Mouse (Mus musculus): Measurements from ENCODE around the gene Itpk1.
A peak's percentile ranks its signal among the peaks of the same experiment; 100 is the strongest.

Itpk1 gene

GRCm38 (mm10) chr12:102704457-102705198 lies at the start of gene Itpk1:
Gene Itpk1, minus strand, starts transcription at chr12:102704930.
- peak in 1 of 2 experiments; percentile 44 for DNase-seq (ENCODE audit: low spot score in 2 of 2)

GRCm38 (mm10) chr12:102748256-102748655 lies 43.5 kb upstream of the Itpk1 start:
- DNase-seq (ENCODE audit: low spot score in 2 of 2), result no peak

DNA sequence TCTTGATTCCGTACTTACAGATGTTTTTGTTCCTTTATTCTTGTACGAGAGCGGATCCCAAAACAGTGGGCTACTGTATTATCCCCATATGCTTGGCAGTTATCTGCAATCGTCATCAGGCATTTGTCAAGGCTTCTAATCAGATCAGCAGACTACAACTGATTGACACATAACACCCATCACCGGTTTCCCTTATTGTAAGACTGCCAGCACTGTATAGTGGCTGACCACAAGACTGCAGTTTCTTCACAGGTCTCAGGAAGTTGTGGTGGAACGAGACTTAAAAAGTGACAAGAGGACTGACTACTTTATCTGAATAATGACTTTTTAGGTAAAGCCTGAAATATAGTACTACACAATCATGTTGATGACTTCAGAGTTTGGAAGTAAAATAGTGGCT lies 40.1 kb upstream of the Itpk1 start:
- no peak for DNase-seq (ENCODE audit: low spot score in 2 of 2)

DNA sequence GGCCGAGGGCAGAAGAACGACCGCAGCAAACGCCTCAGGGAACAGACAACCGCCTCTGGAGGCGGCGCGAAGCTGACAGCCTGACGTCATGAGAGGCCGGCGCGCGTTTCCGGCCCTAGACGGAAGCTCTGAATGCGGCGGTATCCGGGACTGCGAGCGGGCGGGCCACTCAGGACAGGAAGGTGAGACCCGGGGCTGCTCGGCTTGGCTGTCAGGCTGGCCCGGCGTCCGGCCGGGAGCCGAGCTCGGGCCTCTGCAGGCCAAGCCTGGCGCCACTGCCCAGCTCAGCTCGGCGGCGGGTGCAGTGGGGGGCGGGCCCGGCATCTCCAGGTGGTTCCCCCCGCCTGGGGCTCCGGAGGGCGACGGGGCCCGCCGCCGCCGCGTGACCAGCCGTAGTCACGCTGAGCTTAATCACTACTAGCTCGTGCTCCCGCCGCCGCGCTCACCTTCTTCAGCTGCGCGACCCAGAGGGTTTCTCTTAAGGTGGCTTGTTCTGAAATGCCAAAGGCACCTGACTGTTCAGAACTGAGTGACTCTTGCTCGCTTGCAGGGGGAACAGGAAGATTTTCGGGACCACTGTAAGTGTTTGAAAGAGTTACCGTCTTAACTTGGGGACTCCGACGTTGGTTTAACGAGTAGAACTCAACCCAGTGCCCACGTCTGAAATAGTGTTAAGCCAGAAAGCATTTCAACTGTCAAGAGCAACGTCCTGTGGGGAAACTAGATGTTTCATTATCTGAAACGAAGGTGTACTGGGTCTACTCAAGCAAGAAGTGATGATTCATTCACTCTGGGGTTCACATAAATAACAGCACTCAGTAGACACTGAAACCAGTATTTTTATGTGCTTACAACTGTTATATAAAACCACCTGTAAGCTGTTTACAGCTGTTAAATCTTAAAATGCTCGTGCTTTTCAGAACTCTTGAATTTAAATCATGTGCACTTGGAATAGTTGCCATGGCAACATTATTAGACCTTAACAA lies 39.2 kb upstream of the Itpk1 start, which contains the start of the genes Moap1 and Tmem251:
TSS of gene Moap1 (minus strand) at position 73 of the 986 bp plus-strand sequence.
TSS of gene Tmem251 (plus strand) at position 174 of the 986 bp plus-strand sequence.
- DNase-seq (ENCODE audit: low spot score in 2 of 2), result peak; percentile 79 to 91

DNA sequence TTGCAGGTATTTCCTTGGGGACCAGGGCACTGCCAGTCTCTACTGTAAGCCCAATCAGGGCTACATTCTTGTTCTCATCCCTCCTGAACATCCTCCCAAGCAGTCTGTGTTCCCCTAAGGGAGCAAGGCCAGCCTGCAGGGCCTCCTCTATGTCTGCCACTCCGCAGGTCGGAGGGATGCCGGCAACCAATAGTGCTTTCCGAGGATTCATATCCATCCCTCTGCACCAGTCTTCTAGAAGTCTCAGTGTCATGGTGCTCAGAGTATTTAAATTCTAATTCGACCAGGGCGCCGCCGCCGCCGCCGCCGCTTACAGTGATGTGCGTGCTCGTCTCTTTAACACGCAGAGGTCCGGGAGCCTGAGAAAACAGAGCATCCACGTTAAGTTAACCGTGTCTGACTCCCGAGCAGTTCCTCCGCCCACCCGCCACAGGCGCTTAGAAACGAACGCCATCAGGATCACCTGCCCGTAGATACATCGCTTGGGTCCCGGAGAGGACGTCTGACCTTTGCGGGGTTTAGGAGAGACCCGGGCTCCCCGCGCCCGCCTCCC lies 38.4 kb upstream of the Itpk1 start:
- DNase-seq (ENCODE audit: low spot score in 2 of 2), result no peak

- DNase-seq (ENCODE audit: low spot score in 2 of 2), result no peak
Observed at GRCm38 (mm10) chr12:102742056-102742455, 37.3 kb upstream of the Itpk1 start.

GRCm38 (mm10) chr12:102740285-102740684 lies 35.6 kb upstream of the Itpk1 start:
- no peak for DNase-seq (ENCODE audit: low spot score in 2 of 2)

DNA sequence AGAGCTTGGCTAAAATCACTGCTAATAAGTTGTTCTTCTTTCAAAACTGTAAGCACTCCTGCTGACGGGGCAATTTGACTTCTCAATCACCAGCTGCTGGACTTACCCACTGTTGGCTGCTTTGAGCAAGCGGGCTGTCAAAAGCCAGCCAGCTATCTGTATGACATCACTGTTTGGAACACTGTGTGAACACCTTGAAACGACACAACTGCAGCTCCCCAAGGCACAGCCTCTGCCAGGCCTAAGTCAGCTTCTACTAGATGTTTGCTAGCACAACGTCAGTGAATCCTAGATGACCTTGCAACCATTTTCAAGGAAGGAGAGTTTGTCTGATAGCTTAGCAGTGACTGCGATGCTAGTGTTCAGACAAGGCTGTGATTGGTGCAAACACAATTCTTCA lies 34.4 kb upstream of the Itpk1 start:
- no peak for DNase-seq (ENCODE audit: low spot score in 2 of 2)

- DNase-seq (ENCODE audit: low spot score in 2 of 2), result peak in 1 of 2 experiments; percentile 69
Observed at GRCm38 (mm10) chr12:102733381-102733780, 28.7 kb upstream of the Itpk1 start.

DNA sequence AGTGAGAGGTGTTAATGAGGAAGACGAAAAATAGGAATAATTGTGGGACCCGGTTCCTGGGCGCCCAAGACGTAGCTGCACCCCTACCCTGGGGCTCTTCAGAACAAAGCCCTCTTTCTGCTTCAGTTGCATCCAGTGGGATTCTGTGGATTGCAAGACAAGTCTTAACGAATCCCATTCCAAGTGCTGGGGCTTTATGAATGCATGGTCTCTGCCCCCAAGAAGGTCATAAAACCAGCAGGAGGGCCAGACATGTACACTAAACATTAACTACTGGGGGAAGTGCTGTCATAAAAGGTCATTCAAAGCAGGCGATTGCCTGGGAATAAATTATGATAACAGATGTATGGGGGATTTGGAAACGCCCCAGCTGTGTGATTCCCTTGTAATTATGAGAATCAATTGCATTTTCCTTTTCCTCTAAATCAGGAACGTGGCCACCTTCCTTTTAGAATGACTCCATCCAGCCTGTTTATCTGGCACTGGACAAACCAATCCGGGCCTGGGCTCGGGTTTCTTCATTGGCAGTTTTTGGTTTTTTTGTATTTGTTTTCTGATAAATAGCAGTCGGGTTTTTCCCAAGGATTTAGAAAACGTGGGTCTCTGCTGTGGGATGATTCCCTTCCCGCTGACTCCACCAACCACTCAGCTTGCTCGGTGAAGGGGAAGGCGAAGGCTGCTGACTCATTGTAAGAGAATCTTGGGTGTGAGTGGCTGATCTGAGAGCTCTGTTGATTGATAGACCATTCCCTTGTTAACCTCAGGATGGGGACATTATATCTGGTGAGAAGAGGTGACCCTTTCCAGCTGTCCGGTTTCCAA lies 26.3 kb upstream of the Itpk1 start:
- DNase-seq (ENCODE audit: low spot score in 2 of 2), result no peak

DNA sequence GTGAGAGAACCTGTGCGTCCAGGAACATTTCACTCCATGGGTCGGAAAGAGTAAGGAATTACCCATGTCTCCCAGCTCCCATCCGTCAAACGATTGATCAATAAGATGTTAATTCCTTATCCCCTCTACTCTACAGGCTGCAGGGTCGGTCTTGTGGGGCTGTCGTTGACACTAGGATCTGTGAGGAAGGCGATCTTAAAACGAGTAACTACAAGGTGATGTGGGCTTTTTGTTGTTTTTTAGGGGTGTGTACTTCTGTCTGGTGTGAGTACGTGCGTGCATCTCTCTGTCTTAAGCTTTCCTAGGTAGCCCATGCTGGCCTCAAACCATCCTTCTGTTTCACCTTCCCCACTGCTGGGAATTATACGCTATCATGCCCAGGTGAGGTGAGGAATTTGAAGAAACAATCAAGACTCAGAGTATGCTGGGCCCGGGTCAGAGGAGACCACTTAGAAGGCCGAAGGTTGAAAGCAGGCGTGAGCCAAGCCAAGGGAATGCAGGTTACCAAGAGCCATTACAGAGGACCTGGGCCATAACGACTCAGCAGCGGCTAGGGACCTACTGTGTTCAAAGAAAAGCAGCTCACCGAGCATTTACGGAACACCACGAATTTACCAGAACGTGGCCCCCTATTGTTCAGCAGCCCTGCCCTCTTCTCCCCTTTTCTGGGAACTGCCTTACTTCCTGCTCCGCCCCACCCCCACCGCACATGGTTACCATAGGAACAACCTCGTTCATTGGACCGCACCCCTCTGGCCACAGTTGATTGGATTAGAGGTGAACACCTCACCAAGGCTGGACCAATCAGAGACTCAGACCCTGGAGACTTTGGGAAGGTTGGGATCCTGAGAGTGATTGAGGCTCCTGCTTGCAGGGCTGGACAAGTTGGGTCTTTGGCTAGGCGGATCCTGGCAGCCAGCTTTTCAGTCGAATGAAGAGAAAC lies 25.4 kb upstream of the Itpk1 start:
- peak; percentile 46 to 76 for DNase-seq (ENCODE audit: low spot score in 2 of 2)

- no peak for DNase-seq (ENCODE audit: low spot score in 2 of 2)
Observed at GRCm38 (mm10) chr12:102725761-102726175, 21.0 kb upstream of the Itpk1 start.

DNA sequence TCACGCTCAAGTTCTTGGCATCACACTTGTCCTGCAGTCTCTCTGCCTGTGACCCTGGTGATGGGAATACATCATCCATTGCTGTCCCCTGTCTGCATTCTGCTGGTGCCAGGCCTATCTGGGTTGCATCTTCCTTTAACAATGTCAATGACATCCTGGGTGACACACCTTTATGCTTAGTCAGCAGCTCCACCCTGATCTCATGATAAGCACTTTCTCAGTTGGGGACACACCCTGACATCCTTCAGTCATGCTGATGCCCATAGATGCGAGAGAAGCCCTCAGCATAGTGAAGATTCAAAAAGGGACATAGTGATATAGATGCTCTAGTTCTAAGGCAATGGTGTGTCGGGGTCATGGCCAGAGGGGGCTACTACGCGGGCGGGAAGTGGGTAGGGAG lies 20.4 kb upstream of the Itpk1 start:
- no peak for DNase-seq (ENCODE audit: low spot score in 2 of 2)

GRCm38 (mm10) chr12:102723861-102724260 lies 19.1 kb upstream of the Itpk1 start:
- no peak for DNase-seq (ENCODE audit: low spot score in 2 of 2)

GRCm38 (mm10) chr12:102722966-102723365 lies 18.2 kb upstream of the Itpk1 start:
- no peak for DNase-seq (ENCODE audit: low spot score in 2 of 2)

DNA sequence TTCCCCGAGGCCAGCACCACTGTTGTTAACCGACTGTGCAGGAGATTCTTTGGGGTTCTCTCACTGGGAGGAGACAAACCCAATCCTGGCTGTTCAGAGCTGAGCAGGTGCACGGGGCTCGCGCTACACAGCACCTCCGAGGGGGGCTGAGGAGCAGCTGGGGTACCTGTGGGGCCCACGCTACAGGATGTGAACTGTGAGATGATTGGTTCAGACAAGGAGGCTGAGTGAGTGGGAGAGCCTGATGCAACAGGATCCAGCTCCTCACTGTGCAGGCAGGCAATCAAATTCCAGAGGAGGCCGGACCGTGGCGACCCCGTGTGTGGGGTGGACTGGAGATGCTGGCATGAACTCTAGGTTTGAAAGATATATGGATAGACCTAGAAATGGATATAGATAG lies 17.7 kb upstream of the Itpk1 start:
- no peak for DNase-seq (ENCODE audit: low spot score in 2 of 2)

GRCm38 (mm10) chr12:102719552-102720315 lies 15.0 kb upstream of the Itpk1 start:
- no peak for DNase-seq (ENCODE audit: low spot score in 2 of 2)

DNA sequence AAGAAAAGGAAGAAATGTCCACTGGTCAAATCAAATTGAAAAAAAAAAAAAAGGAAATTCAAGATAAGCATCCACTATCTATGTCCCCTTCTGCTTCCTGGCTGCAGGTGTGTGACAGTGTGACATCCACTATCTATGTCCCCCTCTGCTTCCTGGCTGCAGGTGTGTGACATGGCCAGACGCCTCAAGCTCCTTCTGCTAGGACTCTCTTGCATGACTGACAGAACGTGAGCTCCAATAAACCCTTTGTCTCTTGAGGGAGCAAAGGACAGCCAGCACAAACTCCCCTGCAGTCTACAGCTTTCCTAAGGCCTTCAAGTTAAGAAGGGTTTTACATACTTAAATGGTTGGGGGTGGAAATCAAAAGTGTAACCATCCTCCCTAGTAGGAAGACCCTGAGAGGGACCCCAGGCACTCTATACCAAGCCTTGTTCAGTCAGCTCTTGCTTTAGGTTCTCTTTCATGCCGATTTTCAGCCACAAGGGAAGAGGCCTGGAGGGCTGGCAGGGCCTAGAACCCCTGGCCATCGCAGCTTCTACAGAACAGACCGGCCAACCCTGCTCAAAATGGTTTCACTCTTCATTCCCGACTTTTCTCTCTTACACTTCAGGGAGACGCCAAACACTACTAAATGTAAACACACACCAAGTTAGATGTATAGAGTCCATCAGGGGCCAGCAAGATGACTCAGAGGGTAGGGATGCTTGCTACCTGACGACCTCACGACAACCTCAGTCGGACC lies 10.1 kb upstream of the Itpk1 start:
- DNase-seq (ENCODE audit: low spot score in 2 of 2), result no peak

GRCm38 (mm10) chr12:102714116-102714515 lies 9.4 kb upstream of the Itpk1 start:
- DNase-seq (ENCODE audit: low spot score in 2 of 2), result no peak

Measured in urinary bladder, postnatal 4 days (tissue).